Mouse (Mus musculus): ENCODE results near the gene Crk. TPM values are rescaled to one million over a fixed set of nuclear protein-coding genes. Genes with fewer than 3 reads are reported as not detected.

Crk gene
- polyA plus RNA-seq (2015; fragmentation: Nextera tagmentation; extraction: Ambion mirVana) = 125 and 131 TPM in 2 replicates

DNA sequence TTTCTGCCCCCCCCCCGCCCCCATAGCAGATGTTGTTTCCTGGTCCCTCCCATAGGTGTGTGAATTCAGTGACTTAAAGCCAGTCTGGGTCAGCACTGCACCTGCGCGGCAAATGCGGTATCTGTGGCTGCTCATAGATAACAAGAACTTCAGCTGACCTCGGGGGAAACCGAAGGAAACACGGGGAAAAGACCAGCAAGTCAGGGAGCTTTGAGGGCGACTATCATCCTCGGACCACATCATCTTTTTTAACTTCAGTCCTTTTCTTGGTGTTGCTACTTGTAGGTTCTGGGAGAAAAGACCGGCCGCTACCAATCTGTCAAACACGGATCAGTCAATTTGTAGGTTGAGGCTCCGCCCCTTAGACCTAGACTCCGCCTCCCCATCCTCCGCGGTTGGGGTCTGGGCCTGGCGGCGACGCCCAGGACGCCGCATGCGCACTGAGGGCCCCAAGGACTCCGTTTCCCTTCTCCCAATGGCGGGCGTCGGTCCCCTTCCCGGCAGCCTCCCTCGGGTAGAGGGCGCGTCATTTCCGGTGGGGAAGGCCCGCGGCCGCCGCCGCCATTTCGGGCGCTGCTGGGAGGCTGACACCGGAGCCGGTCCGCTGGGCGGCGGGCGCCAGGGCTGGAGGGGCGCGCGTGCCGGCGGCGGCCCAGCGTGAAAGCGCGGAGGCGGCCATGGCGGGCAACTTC lies at the start of gene Crk:
Gene Crk (plus strand): TSS at position 513 of the 692 bp plus-strand sequence.
- Histone ChIP-seq H3K9ac (replicated peaks) (peak within 1 kb of the TSS; percentile 88), H3K4me1 (peaks cover 22% of the 10 kb centered on the region), H3K27me3 (no peaks in the 10 kb centered on the region), H3K4me2 (replicated peaks) (peak within 1 kb of the TSS; percentile 88), H3K27ac (replicated peaks) (peak within 1 kb of the TSS; percentile 93), H3K4me3 (peak within 1 kb of the TSS; percentile 98), H3K9me3 (no peaks in the 10 kb centered on the region), H3K36me3 (peaks cover 8% of the 10 kb centered on the region)
- under 1% methylated on average over 55 of the region's 55 CpGs for WGBS
- ATAC-seq (replicated peaks) = peak; percentile 99

GRCm38 (mm10) chr11:75630098-75630497 lies 49.0 kb upstream of the Crk start:
- peaks cover 41% of the 10 kb centered on the region for H3K36me3 ChIP-seq
- no peaks in the 10 kb centered on the region for H3K9me3 ChIP-seq
- H3K4me2 ChIP-seq (replicated peaks) = peak overlapping the region; percentile 68
- H3K27me3 ChIP-seq = no peaks in the 10 kb centered on the region
- H3K4me1 ChIP-seq = peaks cover 25% of the 10 kb centered on the region
- 13% methylated on average over 5 of the region's 5 CpGs for WGBS
- H3K27ac ChIP-seq (replicated peaks) = peak overlapping the region; percentile 77
- no peak for ATAC-seq (replicated peaks)
- H3K4me3 ChIP-seq = peak overlapping the region; percentile 74
- H3K9ac ChIP-seq (replicated peaks) = peak overlapping the region; percentile 79

- peak; percentile 99 for ATAC-seq (replicated peaks)
- WGBS = under 1% methylated on average over 53 of the region's 53 CpGs
- Histone ChIP-seq H3K4me1 (peaks cover 25% of the 10 kb centered on the region), H3K9ac (replicated peaks) (peak within 1 kb of the TSS; percentile 79), H3K4me3 (peak within 1 kb of the TSS; percentile 74), H3K27me3 (no peaks in the 10 kb centered on the region), H3K27ac (replicated peaks) (peak within 1 kb of the TSS; percentile 77), H3K9me3 (no peaks in the 10 kb centered on the region), H3K4me2 (replicated peaks) (peak within 1 kb of the TSS; percentile 68), H3K36me3 (peaks cover 40% of the 10 kb centered on the region)
Measured at GRCm38 (mm10) chr11:75630645-75631229, 48.3 kb upstream of the Crk start, which contains the start of gene Inpp5k. Inpp5k (plus strand) TSS chr11:75630988.

DNA sequence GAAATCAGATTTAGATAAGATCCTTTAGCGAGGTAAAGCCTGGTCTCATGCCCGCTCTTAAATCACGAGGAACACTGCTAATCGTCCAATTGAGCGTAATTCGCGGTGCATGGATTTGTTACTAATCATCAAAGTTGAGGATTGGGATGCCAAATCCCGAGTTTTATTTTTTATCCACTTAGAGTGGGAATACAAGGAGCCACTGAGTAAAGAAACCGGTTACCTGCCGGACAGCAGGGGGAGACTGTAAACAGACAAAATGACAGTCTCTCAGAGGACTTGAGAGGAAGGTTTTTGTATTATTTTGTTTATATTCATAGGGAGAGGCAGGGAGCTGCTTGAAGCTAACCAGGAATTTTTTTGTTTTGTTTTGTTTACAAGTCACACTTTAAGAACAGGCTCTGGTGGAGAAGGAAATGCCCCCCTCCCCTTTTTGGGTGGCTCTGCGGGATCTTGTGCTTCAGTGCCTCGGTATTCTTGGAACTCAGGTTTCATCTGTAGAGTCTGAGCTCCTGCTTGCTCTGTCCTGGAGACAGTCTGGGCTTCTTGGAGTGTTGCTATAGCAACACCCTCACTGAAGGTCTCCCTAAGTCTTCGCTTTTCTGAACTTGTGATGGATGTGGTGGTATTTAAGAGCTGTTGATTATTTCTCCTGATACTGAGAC lies 47.4 kb upstream of the Crk start:
- 11% methylated on average over 13 of the region's 13 CpGs for WGBS
- no peak for ATAC-seq (replicated peaks)

DNA sequence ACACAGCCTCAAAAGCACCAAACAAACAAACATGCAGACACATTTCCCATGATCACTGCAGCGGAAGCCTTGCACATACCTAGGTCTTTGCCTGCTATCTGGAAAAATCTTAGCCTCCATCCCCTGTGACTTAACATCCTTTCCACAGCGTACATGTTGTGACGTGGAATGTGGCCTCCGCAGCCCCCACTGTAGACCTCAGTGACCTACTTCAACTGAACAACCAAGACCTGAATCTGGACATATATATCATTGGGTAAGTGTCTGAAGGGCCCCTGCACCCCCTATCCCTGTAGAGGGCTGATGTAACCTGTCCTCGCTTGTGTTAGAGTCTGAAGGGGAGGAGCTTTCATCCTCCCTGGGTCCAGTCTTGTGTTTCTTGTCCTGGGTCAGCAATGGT lies 46.1 kb upstream of the Crk start:
- Histone ChIP-seq H3K36me3 (peaks cover 31% of the 10 kb centered on the region), H3K9me3 (no peaks in the 10 kb centered on the region), H3K27me3 (no peaks in the 10 kb centered on the region), H3K4me3 (no peak overlapping the region), H3K4me1 (peaks cover 25% of the 10 kb centered on the region), H3K4me2 (replicated peaks) (no peak overlapping the region), H3K27ac (replicated peaks) (no peak overlapping the region), H3K9ac (replicated peaks) (no peak overlapping the region)
- ATAC-seq (replicated peaks) = no peak
- 87% methylated on average over 5 of the region's 5 CpGs for WGBS

More for the DNA sequence above, 47.4 kb upstream of the Crk start:
- Histone ChIP-seq H3K36me3 (peaks cover 33% of the 10 kb centered on the region), H3K27ac (replicated peaks) (peak overlapping the region; percentile 77; the same call in 1 of the 2 replicates), H3K27me3 (no peaks in the 10 kb centered on the region), H3K9me3 (no peaks in the 10 kb centered on the region), H3K4me3 (peak overlapping the region; percentile 74), H3K4me1 (peaks cover 25% of the 10 kb centered on the region), H3K9ac (replicated peaks) (peak overlapping the region; percentile 79), H3K4me2 (replicated peaks) (peak overlapping the region; percentile 68)

- Histone ChIP-seq H3K9me3 (no peaks in the 10 kb centered on the region), H3K9ac (replicated peaks) (no peak overlapping the region), H3K4me2 (replicated peaks) (no peak overlapping the region), H3K27ac (replicated peaks) (no peak overlapping the region), H3K36me3 (peaks cover 28% of the 10 kb centered on the region), H3K4me1 (peaks cover 20% of the 10 kb centered on the region), H3K4me3 (no peak overlapping the region), H3K27me3 (no peaks in the 10 kb centered on the region)
- WGBS = 78% methylated on average over 3 of the region's 3 CpGs
- ATAC-seq (replicated peaks) = no peak
Measured at GRCm38 (mm10) chr11:75634801-75635200, 44.3 kb upstream of the Crk start.

DNA sequence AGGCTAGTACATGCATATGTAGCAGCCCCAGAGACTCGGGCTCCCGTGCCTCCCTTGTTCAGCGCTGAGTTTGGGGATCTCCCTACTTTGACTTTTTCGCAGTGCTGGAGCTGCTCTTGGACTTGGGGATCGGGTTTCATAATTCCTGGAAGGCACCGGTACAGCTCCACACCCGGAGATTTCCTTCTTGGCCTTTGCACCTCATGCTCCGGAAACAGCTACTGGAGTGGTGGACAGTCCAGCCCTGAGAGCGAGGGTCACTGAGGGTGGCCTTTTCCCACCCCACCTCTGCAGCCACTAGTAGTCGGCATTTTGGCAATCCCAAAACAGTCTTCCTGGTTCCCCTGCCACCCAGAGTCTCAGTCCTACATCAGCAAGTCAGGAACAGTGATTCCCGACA lies 43.7 kb upstream of the Crk start:
- Histone ChIP-seq H3K4me1 (peaks cover 17% of the 10 kb centered on the region), H3K4me3 (no peak overlapping the region), H3K4me2 (replicated peaks) (no peak overlapping the region), H3K9me3 (no peaks in the 10 kb centered on the region), H3K9ac (replicated peaks) (no peak overlapping the region), H3K36me3 (peaks cover 30% of the 10 kb centered on the region), H3K27me3 (no peaks in the 10 kb centered on the region), H3K27ac (replicated peaks) (no peak overlapping the region)
- ATAC-seq (replicated peaks) = no peak
- 81% methylated on average over 11 of the region's 11 CpGs for WGBS

DNA sequence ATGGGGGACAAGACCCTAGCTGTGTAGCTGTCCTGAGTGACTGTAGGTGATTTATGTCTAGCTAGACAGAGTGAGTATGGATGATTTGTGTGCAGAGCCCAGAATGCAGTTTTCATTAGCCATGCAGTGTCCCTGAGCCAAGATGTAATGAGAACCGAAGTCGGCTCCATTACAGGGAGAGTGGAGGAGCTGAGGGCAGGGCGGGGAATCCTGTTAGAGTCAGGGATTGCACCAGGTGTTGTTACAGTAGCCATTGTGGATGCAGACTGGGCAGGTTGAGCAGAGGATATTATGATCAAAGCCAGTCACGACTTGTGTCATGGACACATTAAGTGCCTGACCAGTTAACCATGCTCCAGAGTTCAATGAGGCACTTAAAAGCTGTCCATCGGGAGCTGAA lies 35.7 kb upstream of the Crk start:
- Histone ChIP-seq H3K4me2 (replicated peaks) (no peak overlapping the region), H3K27me3 (no peaks in the 10 kb centered on the region), H3K4me3 (no peak overlapping the region), H3K27ac (replicated peaks) (no peak overlapping the region), H3K36me3 (peaks cover 12% of the 10 kb centered on the region; the same call in 1 of the 2 replicates), H3K9ac (replicated peaks) (no peak overlapping the region), H3K9me3 (no peaks in the 10 kb centered on the region), H3K4me1 (peaks cover 5% of the 10 kb centered on the region; the same call in 1 of the 2 replicates)
- no peak for ATAC-seq (replicated peaks)
- 90% methylated on average over 5 of the region's 5 CpGs for WGBS

DNA sequence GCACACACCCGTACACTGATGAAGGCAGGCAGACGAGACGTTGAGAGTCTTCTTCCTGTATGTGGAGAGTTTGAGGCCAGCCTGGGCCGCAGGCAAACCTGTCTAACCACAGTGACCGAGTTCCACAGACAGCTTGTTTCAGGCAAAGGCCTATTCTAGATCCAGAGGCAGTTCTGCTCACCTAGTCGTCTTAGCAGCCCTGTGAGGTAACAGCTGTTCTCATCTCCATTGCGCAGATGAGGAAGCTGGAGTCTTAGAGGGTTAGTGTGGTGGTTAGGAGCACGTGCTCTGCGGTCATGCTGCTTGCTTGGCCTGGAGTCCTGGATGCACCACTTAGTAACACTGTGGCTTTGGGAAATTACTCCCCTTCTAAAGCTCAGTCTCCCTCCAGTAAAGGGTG lies 34.4 kb upstream of the Crk start:
- Histone ChIP-seq H3K4me1 (peaks cover 5% of the 10 kb centered on the region; the same call in 1 of the 2 replicates), H3K27ac (replicated peaks) (no peak overlapping the region), H3K4me2 (replicated peaks) (no peak overlapping the region), H3K9ac (replicated peaks) (no peak overlapping the region), H3K36me3 (peaks cover 12% of the 10 kb centered on the region; the same call in 1 of the 2 replicates), H3K4me3 (no peak overlapping the region), H3K9me3 (no peaks in the 10 kb centered on the region), H3K27me3 (no peaks in the 10 kb centered on the region)
- no peak for ATAC-seq (replicated peaks)
- WGBS = 85% methylated on average over 9 of the region's 9 CpGs

DNA sequence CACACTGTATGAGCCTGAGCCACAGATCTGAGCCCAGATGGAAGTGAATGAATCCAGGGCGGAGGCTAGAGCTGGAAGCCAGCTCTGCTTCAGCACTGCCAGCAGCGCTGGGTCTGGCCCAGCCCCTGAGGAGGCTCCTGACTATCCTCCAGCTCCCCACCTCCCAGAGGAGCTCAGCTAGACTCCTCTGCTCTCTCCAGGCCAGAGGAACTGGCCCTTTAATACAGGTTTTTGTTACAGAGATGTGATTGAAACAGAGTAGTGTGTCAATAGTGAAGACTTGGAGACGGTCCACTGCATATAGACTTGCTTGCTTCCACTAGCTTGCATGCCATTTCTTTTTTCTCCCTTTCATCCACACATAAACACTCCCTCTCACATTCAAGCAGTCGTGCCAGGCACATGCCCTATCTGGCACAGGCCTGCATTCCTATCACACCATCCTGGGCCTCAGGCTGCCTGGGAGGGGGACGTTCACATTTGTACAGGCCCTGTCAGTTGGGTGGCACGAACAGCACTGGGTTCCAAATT lies 31.3 kb upstream of the Crk start:
- Histone ChIP-seq H3K9ac (replicated peaks) (no peak overlapping the region), H3K9me3 (no peaks in the 10 kb centered on the region), H3K4me3 (no peak overlapping the region), H3K36me3 (peaks cover 4% of the 10 kb centered on the region; the same call in 1 of the 2 replicates), H3K4me1 (peaks cover 19% of the 10 kb centered on the region), H3K27ac (replicated peaks) (peak overlapping the region; percentile 39), H3K4me2 (replicated peaks) (no peak overlapping the region), H3K27me3 (0 out of 2 replicates have a peak, but pooled peaks cover 3% of the 10 kb centered on the region)
- 46% methylated on average over 6 of the region's 6 CpGs for WGBS
- ATAC-seq (replicated peaks) = peak; percentile 28; the same call in 1 of the 2 replicates

DNA sequence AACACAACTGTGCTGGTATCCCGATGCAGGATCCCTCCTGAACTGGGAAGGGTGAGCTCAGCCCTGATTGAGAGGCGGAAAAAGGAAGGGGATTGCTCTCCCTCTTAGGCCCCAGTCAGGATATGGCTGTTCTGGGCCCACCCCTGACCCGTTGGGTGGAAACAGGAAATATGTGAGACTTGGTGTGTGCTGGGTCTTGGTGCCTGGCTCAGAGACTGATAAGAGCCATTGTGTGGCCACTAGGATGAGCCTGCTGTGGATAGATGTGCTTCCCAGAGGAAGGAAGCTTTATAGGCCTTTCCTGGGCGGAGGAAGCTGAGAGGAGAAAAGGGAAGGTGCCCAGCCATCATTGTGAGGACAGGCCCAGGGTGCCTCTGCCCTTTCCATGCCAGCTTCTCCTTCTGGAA lies 29.9 kb upstream of the Crk start:
- Histone ChIP-seq H3K4me3 (no peak overlapping the region), H3K4me2 (replicated peaks) (no peak overlapping the region), H3K36me3 (peaks cover 4% of the 10 kb centered on the region; the same call in 1 of the 2 replicates), H3K27me3 (peaks cover 10% of the 10 kb centered on the region), H3K9me3 (no peaks in the 10 kb centered on the region), H3K4me1 (peaks cover 29% of the 10 kb centered on the region), H3K9ac (replicated peaks) (no peak overlapping the region), H3K27ac (replicated peaks) (0 out of 2 replicates have a peak overlapping the region, but pooled peaks have one; percentile 29)
- WGBS = 79% methylated on average over 4 of the region's 4 CpGs
- ATAC-seq (replicated peaks) = no peak
